Mouse (Mus musculus) mouse trophoblast stem cell (cell line): ENCODE measurements around the gene Gm7714.
"Not testable (repeated sequence)": the region's sequence is repeated elsewhere in the genome, so short reads cannot be mapped to it uniquely, and the experiment has no call there.

Source experiments
- in situ Hi-C, 2 experiments: fragments of 300-500 bp; cut with MseI, MboI; formaldehyde crosslinking; loops; 2 replicates in 1 of 2; 3 replicates in 1 of 2; pipeline ENCODE4 v1.15.1; 2025

Gm7714 gene

DNA sequence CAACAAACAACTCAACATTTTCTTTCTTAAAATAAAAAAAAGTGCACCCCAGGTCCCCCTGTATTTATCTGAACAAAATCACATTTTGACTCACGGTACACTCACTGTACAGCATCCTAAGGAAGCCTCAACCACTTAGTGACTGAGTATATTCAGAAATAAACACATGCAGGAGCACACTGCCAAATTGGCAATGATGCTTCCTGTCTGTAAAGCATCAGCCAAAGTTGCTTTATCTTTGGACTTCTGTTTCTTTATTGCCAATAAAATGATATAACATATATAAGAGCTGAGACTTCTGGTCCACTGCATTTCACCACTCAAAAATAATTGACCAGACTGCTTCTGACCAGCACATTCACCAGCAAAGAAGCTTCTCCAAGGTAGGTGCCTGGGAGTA lies at the start of gene Gm7714:
Gene Gm7714, plus strand, starts transcription at position 301 of the 400 bp plus-strand sequence.
- in situ Hi-C loops, result no loop called here

DNA sequence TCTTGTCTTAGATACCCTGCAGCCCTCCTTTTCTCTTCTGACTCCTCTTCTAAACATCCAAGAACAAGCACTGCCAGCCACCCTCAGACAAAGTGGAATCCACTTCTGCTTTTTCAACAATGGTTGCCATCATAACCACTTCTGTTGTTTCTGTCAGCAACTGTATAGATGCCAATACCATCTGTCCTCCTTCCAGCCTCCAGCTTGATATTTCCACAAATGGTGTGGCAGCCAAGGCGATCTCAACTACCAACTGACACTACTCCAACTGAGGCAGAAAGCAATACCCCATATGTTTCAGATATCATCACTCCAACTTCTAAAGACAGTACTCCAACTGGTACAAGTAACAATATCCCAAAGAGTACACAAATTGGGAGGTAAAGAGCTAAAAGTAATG lies 12.2 kb upstream of the Gm7714 start:
- in situ Hi-C loops, result no loop called here

DNA sequence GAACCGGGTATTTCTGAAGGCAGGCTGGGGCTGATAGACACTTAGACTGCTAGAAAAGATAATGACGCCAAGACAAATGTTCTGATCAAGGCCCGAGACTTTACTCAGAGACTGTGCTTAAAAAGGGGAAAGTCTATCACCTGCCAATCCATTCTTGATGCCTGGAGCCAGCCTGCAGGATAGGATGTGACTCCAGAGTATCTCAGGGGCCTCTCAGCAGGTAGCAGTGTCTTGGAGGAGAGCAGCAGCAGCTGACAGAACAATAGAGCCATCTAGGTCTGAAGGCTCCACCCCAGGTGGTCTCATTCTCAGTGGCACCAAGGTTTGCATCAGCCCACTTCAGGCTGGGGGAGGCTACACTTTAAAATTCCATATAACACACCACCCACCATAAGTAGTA lies 42.6 kb downstream of the Gm7714 start:
- in situ Hi-C loops, result not testable (repeated sequence)

DNA sequence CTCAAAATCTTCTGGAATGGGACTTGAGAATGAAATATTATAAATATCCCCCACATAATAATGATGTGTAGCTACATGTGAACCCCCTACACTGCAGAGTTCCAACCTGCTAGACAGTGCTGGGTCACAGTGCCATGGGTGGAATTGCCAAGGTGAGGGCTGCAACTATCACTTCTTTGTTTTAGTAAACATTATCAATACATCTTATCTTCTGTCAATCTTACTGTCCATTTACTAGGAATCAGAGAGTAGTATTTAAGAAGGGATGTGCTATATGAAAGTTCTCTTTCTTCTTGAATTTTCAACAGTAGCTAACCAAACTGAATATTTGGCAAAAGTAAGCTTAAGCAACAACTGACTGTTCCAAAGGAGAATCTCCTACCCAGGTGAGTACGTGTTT lies 48.3 kb downstream of the Gm7714 start, which contains the start of gene Prol1:
Gene Prol1, plus strand, starts transcription at position 301 of the 400 bp plus-strand sequence.
- in situ Hi-C loops, result no loop called here
